Mouse (Mus musculus): Measurements from ENCODE around the gene Gm49776.
A peak's percentile ranks its signal among the peaks of the same experiment; 100 is the strongest.

Gene Gm49776

DNA sequence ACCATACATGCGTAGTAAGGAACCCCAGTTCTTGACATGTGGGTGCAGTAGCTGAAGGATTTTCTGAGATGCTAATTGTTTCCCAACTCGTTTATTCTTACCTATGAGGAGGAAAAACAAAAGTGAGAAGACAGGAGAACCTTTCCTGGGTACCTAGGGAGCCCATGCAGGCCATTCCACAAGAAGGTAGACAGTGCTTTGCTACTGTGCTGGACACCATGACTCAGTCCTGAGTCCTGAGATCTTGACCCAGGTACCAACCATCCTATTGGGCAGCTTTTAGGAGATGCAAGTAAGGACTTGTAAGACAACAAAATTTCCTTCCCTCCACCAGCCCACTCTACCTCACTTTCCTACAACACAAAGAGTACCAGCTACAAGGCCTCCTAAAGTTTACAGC lies at the start of gene Gm49776:
Gm49776 (minus strand) TSS at position 101 of the 400 bp plus-strand sequence.
- DNase-seq (ENCODE audit: low read depth, low spot score) = no peak

DNA sequence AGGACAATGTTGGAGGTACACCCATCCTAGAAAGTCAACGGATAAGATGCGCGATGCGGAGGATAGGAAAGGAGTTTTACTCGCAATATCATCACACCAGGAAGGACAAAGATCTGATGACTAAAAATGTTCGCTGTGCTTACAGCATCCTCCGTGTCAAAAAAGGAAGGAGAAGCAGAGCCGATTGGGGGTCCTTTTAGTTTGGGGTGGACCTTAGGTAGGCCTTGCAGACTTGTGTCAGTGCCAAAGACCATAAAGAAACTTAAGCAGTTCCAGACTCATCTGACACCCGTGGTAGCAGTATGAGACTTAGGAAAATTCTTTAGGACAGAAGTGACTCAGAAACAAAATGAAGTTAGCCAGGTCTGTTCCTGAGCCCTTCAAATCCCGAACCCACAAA lies 31.5 kb upstream of the Gm49776 start:
- DNase-seq (ENCODE audit: low read depth, low spot score) = peak; percentile 25

DNA sequence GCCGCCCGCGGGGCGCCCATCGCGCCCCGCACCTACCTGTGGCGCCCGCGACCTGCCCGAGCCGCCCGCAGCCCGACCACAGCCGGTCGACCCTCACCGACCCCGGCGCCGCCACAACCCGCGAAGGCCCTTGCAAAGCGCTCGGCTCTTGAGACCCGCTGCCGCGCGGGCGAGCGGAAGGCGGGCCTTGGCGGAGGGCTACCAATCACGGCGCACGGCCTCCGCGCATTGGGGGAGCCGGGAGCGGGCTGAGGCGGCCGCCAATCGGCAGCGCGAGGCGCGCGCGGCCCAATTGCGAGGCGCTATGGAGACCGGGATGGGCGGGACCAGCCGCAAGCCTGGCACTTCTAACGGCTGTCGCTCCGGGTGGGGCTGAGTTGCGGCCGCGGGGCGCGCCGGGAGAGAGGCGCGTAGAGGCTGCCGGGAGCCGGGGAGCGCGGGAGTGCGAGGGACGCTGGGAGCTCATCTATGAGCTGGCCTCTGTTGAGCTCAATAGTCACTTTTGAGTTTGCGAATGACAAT lies 31.0 kb upstream of the Gm49776 start, which contains the start of gene Dgcr8:
Dgcr8 (minus strand) TSS at position 180 of the 522 bp plus-strand sequence.
- peak; percentile 97 for DNase-seq (ENCODE audit: low read depth, low spot score)

DNA sequence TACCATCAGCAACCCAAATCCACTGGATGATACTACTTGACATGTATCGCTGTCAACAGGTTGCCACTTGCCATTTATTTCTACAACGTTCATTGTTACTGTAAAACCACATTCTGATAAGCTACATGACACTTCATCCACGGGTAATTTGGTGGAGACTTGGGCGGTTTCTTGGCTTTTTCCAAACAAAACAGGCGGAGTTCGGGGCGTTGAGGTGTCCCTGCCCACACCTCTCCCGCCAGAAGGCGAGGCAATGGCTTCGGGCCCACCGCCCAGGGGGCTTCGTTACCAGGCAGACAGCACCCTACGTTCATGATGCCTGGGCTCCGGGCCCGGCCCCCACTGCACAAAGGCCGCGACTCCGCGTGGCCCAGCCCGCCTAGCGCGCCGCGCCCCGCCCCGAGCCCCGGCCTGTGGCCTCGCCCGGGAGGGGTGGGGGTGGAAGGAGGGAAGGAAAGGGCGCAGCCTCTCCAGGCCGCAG lies 30.5 kb upstream of the Gm49776 start:
- peak; percentile 61 for DNase-seq (ENCODE audit: low read depth, low spot score)

DNA sequence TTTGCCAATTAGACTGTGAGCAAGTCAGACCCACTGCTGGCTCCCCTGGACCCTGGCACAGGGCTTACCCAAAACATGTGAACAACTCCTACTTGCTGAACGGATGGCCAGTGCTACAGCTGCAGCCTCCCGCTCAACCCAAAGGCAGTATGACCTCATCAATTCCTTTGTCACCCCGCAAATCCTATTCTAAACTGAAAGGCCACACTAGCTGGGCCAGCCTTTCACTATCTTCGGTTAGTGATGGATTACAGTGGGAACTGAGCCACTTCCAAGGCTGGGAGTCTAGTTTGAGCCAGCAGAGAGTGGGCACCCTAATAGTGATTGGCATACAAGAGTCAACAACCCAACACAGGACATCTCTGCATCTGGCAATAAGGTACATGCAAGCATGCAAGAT lies 30.0 kb upstream of the Gm49776 start:
- DNase-seq (ENCODE audit: low read depth, low spot score) = no peak

DNA sequence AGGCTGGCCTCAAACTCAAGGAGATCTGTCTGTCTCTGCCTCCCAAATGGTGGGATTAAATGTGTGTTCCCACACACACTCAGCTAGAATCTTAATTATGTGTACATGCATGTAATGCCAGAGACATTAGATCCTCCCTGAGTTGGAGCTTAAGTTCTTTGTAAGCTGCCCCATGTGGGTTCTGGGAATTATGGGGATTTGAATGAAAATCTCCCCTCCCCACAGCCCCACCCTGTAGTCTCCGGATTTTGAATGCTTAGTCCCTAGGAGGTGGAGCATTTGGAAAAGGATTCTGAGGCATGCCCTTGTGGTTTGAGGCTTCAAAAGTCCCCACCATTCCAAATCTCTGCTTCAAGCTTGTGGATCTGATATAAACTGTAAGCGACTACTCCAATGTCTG lies 17.0 kb upstream of the Gm49776 start:
- no peak for DNase-seq (ENCODE audit: low read depth, low spot score)

DNA sequence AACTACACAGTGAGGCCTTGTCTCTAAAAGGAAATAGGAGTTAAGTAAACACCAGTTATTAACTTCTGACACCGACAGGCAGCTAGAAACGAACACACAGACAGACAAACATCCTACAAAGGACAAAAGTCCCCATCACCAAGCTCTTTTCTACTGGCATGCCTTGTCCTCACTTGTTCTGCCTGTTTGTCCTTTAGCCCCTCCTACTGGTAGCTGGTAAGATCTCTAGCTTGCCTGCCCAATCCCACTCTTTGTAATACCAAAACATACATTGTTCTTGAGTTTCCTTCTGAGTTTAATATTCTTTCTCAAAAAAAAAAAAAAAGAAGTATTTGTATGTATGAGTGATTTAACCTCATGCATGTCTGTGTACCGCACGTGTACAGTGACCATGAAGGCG lies 10.1 kb upstream of the Gm49776 start:
- peak; percentile 63 for DNase-seq (ENCODE audit: low read depth, low spot score)

DNA sequence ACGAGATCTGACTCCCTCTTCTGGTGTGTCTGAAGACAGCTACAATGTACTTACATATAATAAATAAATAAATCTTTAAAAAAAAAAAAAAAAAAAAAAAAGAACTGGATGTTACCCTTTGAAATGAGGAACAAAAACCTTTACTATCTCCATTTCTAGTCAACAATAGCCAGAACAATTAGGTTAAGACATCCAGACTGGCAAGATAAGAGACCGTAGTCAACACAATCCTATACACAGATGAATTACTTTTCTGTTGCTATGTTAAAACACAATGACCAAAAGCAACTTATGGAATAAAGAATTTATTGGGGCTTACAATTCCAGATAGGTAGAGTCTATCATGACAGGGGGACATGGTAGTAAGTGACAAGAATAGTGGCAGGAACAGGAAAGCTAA lies 6.9 kb upstream of the Gm49776 start:
- no peak for DNase-seq (ENCODE audit: low read depth, low spot score)

DNA sequence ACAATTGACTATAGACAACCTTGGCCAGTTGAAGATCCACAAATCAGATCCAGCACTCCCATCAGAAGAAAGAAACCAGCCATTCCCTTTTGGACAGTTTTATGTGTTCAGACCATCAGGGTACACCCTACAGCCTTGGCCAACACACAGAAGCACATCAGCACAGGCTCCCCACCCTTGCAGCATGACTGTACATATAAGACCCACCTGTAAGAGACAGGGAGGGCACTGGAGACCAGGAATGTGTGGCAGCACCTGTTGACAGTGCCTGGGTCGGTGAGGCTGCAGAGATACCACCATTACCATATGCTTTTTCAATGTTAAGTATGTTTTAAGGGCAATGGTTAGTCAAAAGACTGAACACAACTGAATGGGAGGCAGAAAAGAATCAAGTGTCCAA lies 4.3 kb downstream of the Gm49776 start:
- DNase-seq (ENCODE audit: low read depth, low spot score) = no peak

DNA sequence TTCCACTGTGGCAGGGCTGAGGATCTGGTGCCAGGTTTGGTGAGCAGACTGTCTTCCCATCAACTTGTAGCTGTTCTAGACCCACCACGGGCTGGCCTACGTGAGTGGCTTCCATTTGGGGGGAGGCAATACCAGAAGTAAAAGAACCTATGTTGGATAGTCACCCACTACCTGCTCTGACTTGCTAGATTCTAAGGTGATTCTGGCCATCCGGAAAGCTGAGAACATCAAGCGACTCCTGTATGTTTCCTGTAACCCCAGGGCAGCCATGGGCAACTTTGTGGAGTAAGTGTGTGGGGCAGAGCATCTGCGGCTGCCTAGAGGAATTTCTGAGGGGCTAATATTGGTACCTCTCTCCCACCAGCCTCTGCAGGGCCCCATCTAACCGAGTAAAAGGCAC lies 5.4 kb downstream of the Gm49776 start:
- no peak for DNase-seq (ENCODE audit: low read depth, low spot score)

DNA sequence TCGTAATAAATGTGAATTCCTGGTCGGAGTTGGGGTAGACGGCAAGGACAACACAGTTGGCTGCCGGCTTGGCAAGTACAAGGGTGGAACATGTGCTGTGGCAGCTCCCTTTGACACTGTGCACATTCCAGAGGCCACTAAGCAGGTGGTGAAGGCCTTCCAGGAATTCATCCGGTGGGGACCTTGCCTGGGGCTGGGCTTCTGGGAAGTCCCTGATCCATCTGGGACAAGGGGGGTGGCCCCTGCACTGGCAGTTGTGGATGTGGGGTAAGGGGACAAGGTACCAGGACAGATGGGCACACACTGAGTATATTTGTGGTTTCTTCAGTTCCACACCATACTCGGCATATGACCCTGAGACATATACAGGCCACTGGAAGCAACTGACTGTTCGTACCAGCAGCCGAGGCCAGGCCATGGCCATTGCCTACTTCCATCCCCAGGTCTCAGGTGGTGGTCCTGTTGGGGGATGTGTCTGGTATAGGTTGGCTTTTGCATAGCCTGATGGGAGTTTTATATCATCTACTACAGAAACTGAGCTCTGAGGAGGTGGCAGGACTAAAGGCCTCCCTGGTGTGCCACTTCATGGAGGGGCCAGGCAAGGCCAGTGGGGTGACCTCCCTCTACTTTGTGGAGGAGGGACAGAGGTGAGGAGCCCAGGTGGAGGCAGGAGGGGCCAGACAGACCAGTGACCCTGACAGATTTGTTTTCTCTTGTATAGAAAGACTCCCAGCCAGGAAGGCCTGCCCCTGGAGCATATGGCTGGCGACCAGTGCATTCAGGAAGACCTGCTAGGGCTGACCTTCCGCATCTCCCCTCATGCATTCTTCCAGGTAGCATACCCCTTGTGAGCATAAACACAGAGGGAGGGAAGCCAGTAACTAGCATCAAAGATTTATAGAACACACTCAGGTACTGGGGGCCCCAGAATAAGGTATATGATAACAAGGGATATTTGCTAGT lies 7.0 kb downstream of the Gm49776 start:
- no peak for DNase-seq (ENCODE audit: low read depth, low spot score)

DNA sequence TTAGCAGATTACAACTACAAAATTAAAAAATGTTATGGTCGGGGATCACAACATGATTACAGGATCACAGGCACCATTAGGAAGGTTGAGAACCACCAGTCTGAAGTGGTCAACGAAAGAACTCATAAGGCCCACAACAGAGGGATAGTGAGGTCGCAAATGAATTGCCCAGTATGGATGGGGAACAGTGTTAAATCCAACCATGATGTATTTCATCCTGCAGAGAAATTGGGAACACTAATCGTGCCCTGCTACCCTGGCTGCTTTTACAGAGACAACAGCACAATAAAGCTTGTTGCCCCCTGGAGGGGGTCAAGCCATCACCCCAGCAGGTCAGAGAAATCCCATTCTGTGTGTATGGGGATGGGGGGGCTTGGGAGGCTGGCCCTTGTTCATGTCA lies 7.9 kb downstream of the Gm49776 start:
- peak; percentile 35 for DNase-seq (ENCODE audit: low read depth, low spot score)

DNA sequence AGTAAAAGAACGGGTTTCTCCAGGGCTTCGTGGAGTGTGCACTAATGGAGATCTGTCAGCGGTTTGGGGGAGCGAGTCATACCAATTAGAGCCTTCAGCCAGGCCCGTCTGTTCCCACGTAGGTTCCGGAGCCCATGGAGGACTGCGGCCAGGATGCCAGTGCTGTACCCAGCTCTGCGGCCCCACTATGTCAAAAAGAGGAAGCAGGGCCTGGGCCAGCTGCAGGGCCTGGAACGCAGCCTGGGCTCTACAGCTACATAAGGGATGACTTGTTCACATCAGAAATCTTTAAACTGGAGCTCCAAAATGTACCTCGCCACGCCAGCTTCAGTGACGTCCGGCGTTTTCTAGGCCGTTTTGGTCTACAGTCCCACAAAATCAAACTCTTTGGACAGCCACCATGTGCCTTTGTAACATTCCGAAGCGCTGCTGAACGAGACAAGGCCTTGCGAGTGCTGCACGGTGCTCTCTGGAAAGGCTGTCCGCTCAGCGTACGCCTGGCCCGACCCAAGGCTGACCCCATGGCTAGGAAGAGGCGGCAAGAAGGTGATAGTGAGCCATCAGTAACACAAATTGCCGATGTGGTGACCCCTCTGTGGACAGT lies 8.7 kb downstream of the Gm49776 start:
- DNase-seq (ENCODE audit: low read depth, low spot score) = peak; percentile 67

DNA sequence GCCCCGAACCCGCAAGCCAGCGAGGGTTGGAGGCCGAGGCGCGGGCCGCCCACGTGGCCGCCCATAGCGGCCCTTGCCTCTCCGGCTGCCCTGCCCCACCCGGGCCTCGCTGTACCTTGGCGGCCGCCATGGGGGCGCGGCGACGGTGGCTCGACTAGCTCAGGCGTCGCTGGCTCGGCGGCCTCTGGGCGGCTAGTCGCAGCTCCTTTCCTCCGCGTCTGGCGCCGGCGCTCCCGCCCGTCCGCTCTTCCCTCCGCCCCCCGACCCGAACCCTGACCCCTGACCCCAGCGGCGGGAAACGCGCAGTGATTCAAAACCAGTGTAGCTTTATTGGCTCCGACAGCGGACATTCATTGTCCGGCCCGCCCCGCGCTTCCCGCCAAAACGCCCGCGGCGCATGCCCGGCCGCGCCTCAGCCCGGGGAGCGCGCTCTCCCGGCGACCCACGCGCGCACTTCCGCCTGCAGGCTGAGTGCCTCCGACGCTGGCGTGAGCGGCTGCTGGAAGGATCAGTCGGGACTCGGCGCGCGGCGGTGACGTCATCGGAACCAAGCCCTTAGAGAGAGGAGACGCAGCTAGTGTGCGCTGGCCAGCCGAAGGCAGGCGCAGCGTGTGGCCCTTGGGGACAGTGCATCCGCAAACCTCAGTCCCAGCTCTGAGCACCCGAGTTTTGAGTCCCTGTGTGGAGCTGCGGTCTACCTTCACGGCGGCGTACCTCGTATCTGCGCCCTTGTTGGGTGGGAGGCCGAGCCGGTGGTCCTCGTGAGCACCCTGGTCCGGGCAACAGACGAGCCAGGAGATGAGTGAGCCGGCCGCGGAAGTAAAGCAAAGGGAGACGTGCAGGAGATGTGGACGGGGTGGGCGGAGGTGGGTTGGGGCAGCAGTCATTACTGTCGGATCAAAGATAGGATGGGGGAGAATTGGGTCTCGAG lies 9.4 kb downstream of the Gm49776 start, which contains the start of the genes Trmt2a and Ranbp1:
Trmt2a (plus strand) TSS at position 247 of the 931 bp plus-strand sequence.
Ranbp1 (minus strand) TSS at position 300 of the 931 bp plus-strand sequence.
- peak; percentile 100 for DNase-seq (ENCODE audit: low read depth, low spot score)

DNA sequence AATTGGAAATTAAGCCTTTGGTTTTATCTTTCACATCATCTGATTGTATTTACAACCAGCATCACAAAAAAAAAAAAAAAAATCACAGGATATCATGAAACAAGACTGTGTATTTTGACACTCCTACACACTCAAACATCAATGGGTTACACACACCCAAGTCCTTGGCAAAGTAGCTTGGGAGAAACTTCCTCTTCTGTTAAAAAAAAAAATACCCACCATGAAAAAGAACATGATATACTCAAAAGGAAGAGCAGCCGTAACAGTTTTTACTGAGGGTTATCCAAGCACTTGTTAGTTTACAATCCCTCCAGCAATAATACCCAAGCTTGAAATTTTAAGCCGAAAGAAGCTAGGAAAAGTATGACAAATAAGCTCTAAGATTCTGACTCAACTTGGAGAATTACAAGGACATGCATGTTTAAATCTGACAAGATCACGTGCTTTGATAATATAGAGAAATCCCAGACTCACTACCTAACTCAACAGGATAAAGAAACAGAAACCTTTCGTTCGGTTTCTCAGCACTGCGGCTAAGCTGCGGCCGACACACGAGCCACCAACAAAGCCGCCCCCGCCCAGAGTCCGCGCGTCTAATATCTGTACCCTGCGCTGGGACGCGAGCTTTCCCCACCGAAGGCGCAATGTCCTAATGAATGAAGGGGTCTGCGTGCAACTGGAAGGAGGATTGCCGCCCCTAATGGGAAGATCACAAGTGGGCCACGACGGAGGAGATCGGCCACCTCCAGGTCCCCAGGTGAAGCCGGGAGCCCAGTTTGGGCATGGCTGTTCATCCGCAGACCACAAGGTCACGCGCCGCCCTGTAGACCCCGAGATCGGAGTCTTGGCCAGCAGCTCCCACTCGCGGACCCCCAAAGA lies 10.4 kb downstream of the Gm49776 start:
- DNase-seq (ENCODE audit: low read depth, low spot score) = peak; percentile 55

DNA sequence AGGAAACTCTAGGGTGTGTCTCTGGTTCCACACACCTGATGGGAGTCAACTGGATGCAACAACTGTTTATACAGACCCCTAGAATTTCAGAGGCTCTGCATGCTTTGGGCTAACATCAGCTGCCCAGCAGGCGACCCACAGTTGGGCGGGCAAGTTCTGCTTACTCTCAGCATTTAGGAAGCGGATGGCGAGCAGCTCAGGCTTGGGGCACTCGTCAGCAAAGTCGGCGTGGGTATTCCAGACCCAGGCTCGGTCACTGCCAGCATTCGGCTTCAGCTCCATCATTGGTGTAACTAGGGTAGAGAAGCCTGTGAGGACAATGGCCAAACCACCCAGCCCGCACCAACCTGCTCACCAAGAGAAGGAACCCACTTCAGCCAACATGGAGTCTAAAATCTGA lies 16.5 kb downstream of the Gm49776 start:
- no peak for DNase-seq (ENCODE audit: low read depth, low spot score)

DNA sequence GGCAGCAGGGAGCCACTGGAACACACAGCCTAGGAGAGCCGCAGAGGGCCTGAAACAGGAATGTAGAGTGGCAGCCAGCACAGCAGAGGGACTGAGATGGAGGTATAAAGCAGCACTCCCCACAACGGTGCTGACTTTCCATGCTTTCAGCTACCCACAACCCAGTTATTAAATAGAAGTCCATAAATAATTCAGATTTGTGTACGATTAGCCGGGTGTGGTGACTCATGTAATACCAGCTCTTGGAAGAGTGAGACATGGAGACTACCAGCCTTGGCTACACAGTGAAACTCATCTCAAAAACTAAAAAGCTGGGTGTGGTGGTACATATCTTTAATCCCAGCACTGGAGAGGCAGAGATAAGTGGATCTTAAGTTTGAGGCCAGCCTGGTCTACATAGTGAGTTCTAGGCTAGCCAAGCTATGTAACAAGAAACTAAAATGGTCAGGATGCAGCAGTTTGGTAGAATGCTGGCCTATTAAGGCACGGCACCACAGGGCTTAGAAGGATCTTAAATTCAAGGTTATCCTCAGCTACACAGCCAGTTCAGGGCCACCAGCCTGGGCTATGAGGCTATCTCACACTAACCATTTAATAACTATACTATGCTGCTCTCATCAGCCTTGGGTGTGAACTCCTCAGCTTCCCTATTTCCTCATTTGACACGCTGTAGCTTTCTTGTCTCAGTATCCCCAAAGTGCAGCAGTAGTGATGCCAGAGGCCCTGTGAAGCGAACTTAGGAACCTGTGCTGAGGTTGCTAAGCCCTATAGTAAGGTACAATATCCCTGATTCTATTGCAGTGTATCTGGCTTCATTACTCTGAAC lies 21.2 kb downstream of the Gm49776 start:
- peak; percentile 59 for DNase-seq (ENCODE audit: low read depth, low spot score)

DNA sequence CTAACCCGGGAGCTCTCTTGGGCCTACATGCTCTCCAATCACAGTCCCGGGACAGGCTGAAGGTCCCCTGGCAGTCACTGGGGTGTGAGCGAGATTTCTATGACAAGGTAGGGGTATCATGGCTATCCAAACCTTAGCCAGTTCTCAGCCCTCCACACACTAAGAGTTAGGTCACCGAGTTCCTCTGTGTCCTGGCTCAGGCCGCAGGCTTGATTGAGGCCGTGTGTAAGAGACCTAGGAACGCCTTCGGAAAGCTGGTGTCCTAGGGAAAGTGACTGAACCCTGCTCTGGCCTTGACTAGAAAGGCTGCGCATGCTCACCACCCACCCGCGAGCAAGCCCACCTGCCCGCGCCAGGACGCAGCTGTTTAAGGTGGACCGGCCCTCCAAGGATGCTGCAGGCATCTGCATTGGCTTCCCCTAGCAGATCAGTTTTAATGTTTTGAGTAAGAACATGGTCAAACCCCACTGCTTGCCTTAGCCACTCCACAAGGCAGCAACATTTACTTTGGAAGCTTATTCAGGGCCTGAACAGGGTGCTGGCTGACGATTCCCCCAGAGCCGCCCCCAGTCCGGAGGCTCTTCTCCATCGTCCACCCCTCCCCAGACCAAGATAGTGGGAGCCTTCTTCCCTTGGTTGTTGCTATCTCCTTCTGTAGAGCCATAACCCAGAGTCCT lies 22.6 kb downstream of the Gm49776 start:
- peak; percentile 68 for DNase-seq (ENCODE audit: low read depth, low spot score)

All from 3T3-L1 (cell line).